Mouse (Mus musculus) spleen, postnatal 4 days (tissue): ENCODE measurements at regions not wholly inside any gene's neighbourhood (a gene's known extent, or its start where the extent isn't known, plus 50 kb on each side); places are given as distances from the start of the nearest gene placed in this dataset.

Source experiments
- DNase-seq, 2 experiments: peaks; one replicate each; pipeline ENCODE4 v3.0.0; 2022; ENCODE audit warnings: low spot score in 2 of 2

- no peak for DNase-seq
Observed at GRCm38 (mm10) chr5:132826009-132826408, 282.9 kb upstream of the Auts2 start.

DNA sequence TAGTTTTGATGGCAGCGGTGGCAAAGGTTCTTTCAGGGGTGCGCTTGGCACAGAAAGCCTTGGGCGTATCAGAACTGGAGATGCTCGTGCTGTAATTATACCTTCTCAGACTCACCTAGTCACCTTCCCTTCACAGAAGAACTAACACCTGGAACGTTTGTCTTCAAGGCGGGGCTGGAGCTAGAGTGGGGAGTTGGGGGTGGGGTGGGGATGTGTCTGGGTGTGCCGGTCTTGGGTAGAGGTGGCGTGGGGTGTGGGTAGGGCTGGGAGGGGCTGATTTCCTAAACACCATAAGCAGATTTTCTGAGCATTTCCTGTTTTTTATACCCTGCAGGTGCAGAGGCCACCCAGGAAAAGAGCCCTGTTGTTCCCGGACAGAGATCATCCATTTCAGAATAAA lies 274.5 kb upstream of the Auts2 start:
- DNase-seq, result no peak

DNA sequence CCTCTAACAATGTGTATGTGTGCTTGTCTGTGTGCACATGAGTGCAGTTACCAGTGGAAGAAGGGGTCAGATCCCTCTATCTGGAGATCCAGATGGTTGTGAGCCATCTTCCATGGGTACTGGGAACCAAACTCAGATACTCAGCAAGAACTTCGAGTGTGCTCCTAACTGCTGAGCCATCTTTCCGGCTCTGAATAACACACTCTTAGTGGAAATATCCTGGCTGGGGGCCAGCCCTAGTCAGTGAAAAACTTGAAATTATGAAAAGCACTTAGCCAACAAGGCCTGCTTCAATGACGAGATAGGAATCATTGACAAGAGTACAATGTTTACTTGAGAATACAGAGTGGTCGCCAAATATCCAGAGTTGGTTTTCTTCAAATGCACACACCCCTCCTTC lies 266.0 kb upstream of the Auts2 start:
- DNase-seq, result no peak

DNA sequence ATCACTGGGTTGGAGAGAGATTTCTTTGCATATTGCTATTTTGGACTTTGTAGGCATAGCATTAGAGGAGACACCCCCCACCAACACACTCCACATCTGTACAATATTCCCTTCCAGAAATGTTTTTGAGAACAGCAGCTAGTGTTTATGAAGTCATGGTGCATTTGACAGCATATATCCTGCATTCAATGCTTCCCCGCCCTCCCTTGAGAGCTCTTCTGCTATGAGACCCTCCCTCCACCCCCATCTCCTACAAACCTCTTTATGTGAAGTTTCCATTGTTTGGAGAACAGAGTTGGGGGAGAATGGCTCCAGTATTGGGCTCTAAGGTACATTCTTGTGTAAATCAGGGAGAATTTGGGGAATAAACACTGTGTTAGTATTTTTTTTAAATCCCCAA lies 252.9 kb upstream of the Auts2 start:
- no peak for DNase-seq

GRCm38 (mm10) chr5:132792484-132792883 lies 249.3 kb upstream of the Auts2 start:
- no peak for DNase-seq

- no peak for DNase-seq
Observed at GRCm38 (mm10) chr5:132785291-132785690, 242.1 kb upstream of the Auts2 start.

DNA sequence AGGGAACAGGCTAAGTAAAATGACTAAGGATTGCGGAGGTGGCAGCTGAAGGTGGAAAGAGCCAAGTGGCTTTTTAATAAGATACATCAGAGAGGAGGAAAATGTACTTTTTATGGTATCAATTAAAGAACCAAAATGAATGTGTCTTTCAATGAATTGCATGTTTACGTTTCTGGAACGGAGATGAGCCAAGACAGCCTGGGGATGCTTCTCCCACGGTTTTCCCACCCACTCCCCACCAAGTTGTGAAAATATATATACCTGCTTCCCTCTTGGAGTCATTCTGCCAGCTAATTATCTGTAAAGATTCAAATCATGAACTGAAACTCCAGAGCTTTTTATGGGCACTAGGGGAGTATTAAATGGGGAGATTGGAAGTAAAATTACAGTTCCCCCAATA lies 241.6 kb upstream of the Auts2 start:
- DNase-seq, result no peak

- no peak for DNase-seq
Observed at GRCm38 (mm10) chr5:132774141-132774680, 231.1 kb upstream of the Auts2 start.

- DNase-seq, result no peak
Observed at GRCm38 (mm10) chr5:132760396-132760795, 217.3 kb upstream of the Auts2 start.

DNA sequence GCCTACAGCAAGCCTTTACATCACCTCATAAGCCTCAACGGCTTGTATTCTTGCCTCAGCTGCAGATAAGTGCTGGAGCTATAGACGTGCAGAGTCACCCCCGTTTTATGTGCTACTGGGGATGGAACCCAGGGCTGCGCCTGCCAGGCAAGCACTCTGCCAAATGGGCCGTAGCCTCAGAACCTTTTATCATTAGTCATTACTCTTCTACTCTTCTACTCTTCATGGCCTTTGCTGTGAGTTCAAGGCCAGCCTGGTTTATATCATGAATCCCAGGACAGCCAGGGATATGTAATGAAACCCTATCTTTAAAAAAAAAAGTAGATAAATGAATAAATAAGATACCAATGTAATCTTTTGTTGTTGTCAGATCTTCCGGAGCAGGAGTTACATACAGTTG lies 216.6 kb upstream of the Auts2 start:
- no peak for DNase-seq

- DNase-seq, result no peak
Observed at GRCm38 (mm10) chr5:132758941-132759340, 215.8 kb upstream of the Auts2 start.

DNA sequence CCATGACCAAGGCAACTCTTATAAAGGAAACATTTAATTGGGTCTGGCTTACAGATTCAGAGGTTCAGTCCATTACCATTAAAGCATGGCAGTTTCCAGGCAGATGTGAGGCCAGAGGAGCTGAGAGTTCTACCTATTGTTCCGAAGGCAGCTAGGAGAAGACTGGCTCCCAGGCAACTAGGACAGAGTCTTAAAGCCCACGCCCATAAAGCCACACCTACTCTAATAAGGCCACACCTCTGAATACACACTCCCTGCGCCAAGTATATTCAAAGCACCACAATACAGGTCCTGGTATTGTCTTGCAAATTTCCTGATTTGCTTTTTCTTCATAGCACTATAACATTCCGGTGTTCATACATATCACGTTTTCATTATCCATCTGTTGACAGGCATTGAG lies 194.8 kb upstream of the Auts2 start:
- DNase-seq, result no peak

GRCm38 (mm10) chr5:132728689-132729189 lies 185.6 kb upstream of the Auts2 start:
- DNase-seq, result no peak

DNA sequence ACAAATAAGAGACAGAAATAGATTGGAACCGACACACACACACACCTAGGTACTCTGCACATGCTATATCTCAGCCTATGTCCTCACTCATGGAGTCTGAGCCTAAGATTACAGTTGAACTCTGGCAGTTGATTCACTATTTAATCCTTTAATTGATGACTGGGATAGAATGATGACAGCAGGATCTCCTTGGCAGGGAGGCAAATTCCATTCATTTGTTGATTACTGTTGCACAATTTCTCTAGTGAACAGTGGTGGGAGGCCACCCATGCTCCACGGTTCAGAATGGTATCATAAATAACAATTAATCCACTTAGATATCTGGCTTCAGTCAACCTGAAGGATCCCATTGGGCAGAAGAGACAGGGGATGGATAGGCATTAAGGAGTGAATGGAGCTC lies 181.3 kb upstream of the Auts2 start:
- no peak for DNase-seq

GRCm38 (mm10) chr5:132710301-132710700 lies 167.2 kb upstream of the Auts2 start:
- DNase-seq, result no peak

DNA sequence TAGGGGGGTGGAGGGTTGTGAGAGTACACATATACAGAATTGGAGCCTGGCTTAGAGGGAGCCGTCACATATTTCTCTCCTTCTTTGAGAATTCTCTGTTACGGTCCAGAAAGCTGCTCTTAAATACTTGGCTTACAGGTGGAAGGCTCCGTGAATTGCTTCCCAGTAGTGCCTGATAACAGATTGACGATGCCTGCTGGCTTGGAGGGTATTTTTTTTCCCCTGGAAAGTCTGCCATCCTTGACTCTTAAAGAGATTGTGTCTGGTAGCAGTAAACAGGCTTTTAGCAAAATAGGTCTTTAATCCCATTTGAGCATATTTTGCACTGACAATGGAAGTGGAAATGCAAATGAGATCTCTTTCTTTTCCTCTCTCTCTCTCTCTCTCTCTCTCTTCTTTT lies 164.4 kb upstream of the Auts2 start:
- DNase-seq, result no peak

GRCm38 (mm10) chr5:132703455-132704100 lies 160.4 kb upstream of the Auts2 start:
- no peak for DNase-seq

- no peak for DNase-seq
Observed at GRCm38 (mm10) chr5:132702573-132702972, 159.4 kb upstream of the Auts2 start.

GRCm38 (mm10) chr5:132690784-132691183 lies 147.6 kb upstream of the Auts2 start:
- no peak for DNase-seq

DNA sequence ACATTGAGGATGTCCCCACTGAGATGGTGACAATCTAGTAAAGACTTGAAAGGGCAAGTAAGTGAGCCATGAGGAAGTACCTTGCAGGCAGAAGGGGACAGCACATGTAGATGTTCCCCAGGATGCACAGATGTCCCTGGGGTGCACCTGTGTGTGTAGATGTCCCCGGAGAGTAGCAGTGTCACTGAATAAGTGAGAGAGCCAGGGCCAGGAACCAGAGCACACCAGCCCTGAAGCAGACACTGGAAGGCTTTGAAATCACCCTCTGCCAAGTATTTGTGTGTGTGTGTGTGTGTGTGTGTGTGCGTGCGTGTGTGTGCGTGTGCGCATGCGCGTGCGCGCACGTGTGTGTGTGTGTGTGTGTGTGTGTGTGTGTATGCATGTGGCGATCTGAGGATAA lies 132.1 kb upstream of the Auts2 start:
- DNase-seq, result no peak

GRCm38 (mm10) chr5:132673599-132674305 lies 130.6 kb upstream of the Auts2 start:
- DNase-seq, result no peak

- DNase-seq, result no peak
Observed at GRCm38 (mm10) chr5:132671496-132671895, 128.4 kb upstream of the Auts2 start.

GRCm38 (mm10) chr5:132667316-132667715 lies 124.2 kb upstream of the Auts2 start:
- DNase-seq, result no peak
